Mouse (Mus musculus) right cerebral cortex, adult 18-20 months (tissue): Measurements from ENCODE around the gene Rai14.

Experiments used
- DNase-seq: peaks from one replicate; pipeline ENCODE4 v3.0.0; 2022; ENCODE audit warnings: mixed read lengths

Rai14 gene

GRCm38 (mm10) chr15:10645101-10645500 is 69.3 kb downstream of the Rai14 start:
- no peak for DNase-seq

- no peak for DNase-seq
Measured at GRCm38 (mm10) chr15:10643819-10644218, 70.6 kb downstream of the Rai14 start.

- DNase-seq: no peak
Measured at GRCm38 (mm10) chr15:10643224-10643623, 71.2 kb downstream of the Rai14 start.

- no peak for DNase-seq
Measured at GRCm38 (mm10) chr15:10642419-10642818, 72.0 kb downstream of the Rai14 start.

GRCm38 (mm10) chr15:10640721-10641120 is 73.7 kb downstream of the Rai14 start:
- DNase-seq: no peak

GRCm38 (mm10) chr15:10637251-10637793 is 77.1 kb downstream of the Rai14 start:
- no peak for DNase-seq

GRCm38 (mm10) chr15:10636844-10637243 is 77.6 kb downstream of the Rai14 start:
- no peak for DNase-seq

GRCm38 (mm10) chr15:10635121-10635520 is 79.3 kb downstream of the Rai14 start:
- no peak for DNase-seq

GRCm38 (mm10) chr15:10634176-10634575 is 80.2 kb downstream of the Rai14 start:
- DNase-seq: no peak

- DNase-seq: no peak
Measured at GRCm38 (mm10) chr15:10633381-10633780, 81.0 kb downstream of the Rai14 start.

- no peak for DNase-seq
Measured at GRCm38 (mm10) chr15:10632581-10632980, 81.8 kb downstream of the Rai14 start.

GRCm38 (mm10) chr15:10632060-10632459 is 82.4 kb downstream of the Rai14 start:
- DNase-seq: no peak

GRCm38 (mm10) chr15:10631541-10631940 is 82.9 kb downstream of the Rai14 start:
- DNase-seq: no peak

- no peak for DNase-seq
Measured at GRCm38 (mm10) chr15:10628980-10629346, 85.5 kb downstream of the Rai14 start.

- DNase-seq: no peak
Measured at GRCm38 (mm10) chr15:10628131-10628979, 86.1 kb downstream of the Rai14 start.

GRCm38 (mm10) chr15:10623571-10624227 is 90.7 kb downstream of the Rai14 start:
- DNase-seq: no peak

- peak; percentile 74 for DNase-seq
Measured at GRCm38 (mm10) chr15:10621194-10621593, 93.2 kb downstream of the Rai14 start.

GRCm38 (mm10) chr15:10619678-10620077 is 94.7 kb downstream of the Rai14 start:
- DNase-seq: no peak

GRCm38 (mm10) chr15:10618276-10618675 is 96.1 kb downstream of the Rai14 start:
- DNase-seq: no peak

GRCm38 (mm10) chr15:10616001-10616400 is 98.4 kb downstream of the Rai14 start:
- no peak for DNase-seq

- no peak for DNase-seq
Measured at GRCm38 (mm10) chr15:10611040-10611439, 103.4 kb downstream of the Rai14 start.

- no peak for DNase-seq
Measured at GRCm38 (mm10) chr15:10609107-10609506, 105.3 kb downstream of the Rai14 start.

- DNase-seq: no peak
Measured at GRCm38 (mm10) chr15:10608508-10609098, 105.8 kb downstream of the Rai14 start.

- DNase-seq: no peak
Measured at GRCm38 (mm10) chr15:10599413-10599812, 115.0 kb downstream of the Rai14 start.
